ENCODE assay signal across 13 mouse cellular contexts in the genomic region with DNA sequence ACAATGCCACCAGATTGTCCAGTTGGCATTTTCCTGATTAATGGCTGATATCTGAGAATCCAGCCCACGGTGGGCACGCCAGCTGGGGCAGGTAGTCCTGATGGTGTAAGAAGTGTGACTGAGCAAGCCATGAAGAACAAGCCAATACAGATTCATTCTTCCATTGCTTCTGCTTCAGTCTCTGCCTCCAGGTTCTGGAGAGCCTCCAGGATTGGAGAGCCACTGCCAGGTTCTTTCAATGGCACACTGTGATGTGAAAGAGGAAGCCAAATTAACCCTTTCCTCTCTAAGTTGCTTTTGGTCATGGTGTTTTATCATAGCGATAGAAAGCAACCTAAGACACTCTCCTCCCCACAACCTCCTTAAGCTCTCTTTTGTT. TPM values are rescaled to one million over a fixed set of nuclear protein-coding genes. Genes with fewer than 3 reads are reported as not detected.
DNase-seq lines count a peak whose midpoint lies in the region; ATAC-seq and TF ChIP-seq lines count a peak whose summit lies in the region.
"Had no signal": no experiment of that assay in that cellular context is flagged by ENCODE, and none has a peak within 500 bp of the region (broad histone marks: within the 10 kb centered on the region; RNA-seq: fewer than 3 reads in every experiment).

No protein-coding gene starts in this region.

- H3K27ac ChIP-seq in forebrain, postnatal 0 days (ENCODE audit: low read depth, low read length): no peak overlapping the region
- no peak overlapping the region for H3K27ac ChIP-seq in forebrain, embryonic 12.5 days
- peak overlapping the region; percentile 64 for H3K27ac ChIP-seq in layer of hippocampus, adult 2 months
- H3K27ac ChIP-seq: embryonic facial prominence, embryonic 12.5 days; liver, embryonic 14.5 days; neural tube, embryonic 13.5 days had no signal

- no peak overlapping the region for H3K4me3 ChIP-seq in forebrain, postnatal 0 days (ENCODE audit: low read depth, low read length)
- no peak overlapping the region for H3K4me3 ChIP-seq in forebrain, embryonic 12.5 days (replicated peaks)
- H3K4me3 ChIP-seq in layer of hippocampus, adult 2 months: no peak overlapping the region
- H3K4me3 ChIP-seq: embryonic facial prominence, embryonic 12.5 days; neural tube, embryonic 13.5 days had no signal

- WGBS in forebrain, postnatal 0 days: 42% methylated on average over 3 of the region's 3 CpGs
- 83% methylated on average over 3 of the region's 3 CpGs for WGBS in forebrain, embryonic 12.5 days

- H3K27me3 ChIP-seq in forebrain, postnatal 0 days (ENCODE audit: insufficient read depth, low read length): no peaks in the 10 kb centered on the region
- H3K27me3 ChIP-seq in forebrain, embryonic 12.5 days: no peaks in the 10 kb centered on the region
- H3K27me3 ChIP-seq: embryonic facial prominence, embryonic 12.5 days; neural tube, embryonic 13.5 days had no signal

- peak overlapping the region; percentile 8; the same call in 1 of the 2 replicates for H3K4me2 ChIP-seq in forebrain, postnatal 0 days (ENCODE audit: low read depth)
- H3K4me2 ChIP-seq in forebrain, embryonic 12.5 days: no peak overlapping the region
- H3K4me2 ChIP-seq: embryonic facial prominence, embryonic 12.5 days; neural tube, embryonic 13.5 days had no signal

- H3K4me1 ChIP-seq in forebrain, postnatal 0 days (ENCODE audit: insufficient read depth): peaks cover 2% of the 10 kb centered on the region; the same call in 1 of the 2 replicates
- H3K4me1 ChIP-seq in forebrain, embryonic 12.5 days: no peaks in the 10 kb centered on the region
- H3K4me1 ChIP-seq: embryonic facial prominence, embryonic 12.5 days had no signal

- TF ChIP-seq CTCF in forebrain, postnatal 0 days (IDR thresholded peaks at IDR 0.05; ENCODE audit: low read depth): no peak
- TF ChIP-seq CTCF in layer of hippocampus, adult 2 months (conservative IDR thresholded peaks at IDR 0.05): no peak

- no peaks in the 10 kb centered on the region for H3K36me3 ChIP-seq in forebrain, postnatal 0 days (ENCODE audit: insufficient read depth)
- no peaks in the 10 kb centered on the region for H3K36me3 ChIP-seq in forebrain, embryonic 12.5 days (replicated peaks)
- H3K36me3 ChIP-seq: embryonic facial prominence, embryonic 12.5 days; neural tube, embryonic 13.5 days had no signal

- H3K9me3 ChIP-seq in forebrain, postnatal 0 days (ENCODE audit: low read length): no peaks in the 10 kb centered on the region
- H3K9me3 ChIP-seq in forebrain, embryonic 12.5 days: no peaks in the 10 kb centered on the region
- H3K9me3 ChIP-seq: neural tube, embryonic 13.5 days had no signal

- peak; percentile 70 for DNase-seq in forebrain, postnatal 0 days
- peak; percentile 45 for DNase-seq in cerebellum, adult 8-10 months
- DNase-seq in layer of hippocampus, adult 2 months (ENCODE audit: low spot score in 2 of 2): peak; percentile 51 to 67
- DNase-seq in embryo, embryonic 10 days (ENCODE audit: low spot score): no peak
- DNase-seq in thymus, adult 18-20 months: no peak
- no peak for DNase-seq in gastrocnemius, postnatal 4 days (ENCODE audit: low spot score in 2 of 2)

- peak; percentile 20; the same call in 1 of the 2 replicates for ATAC-seq in forebrain, postnatal 0 days
- ATAC-seq in forebrain, embryonic 12.5 days (ENCODE audit: low FRiP score): no peak
- peak; percentile 24; the same call in 1 of the 2 replicates for ATAC-seq in megakaryocyte progenitor cell, adult 5-6 weeks (replicated peaks; ENCODE audit: poor library complexity)

- no peak overlapping the region for H3K9ac ChIP-seq in forebrain, postnatal 0 days
- H3K9ac ChIP-seq in forebrain, embryonic 12.5 days: no peak overlapping the region
- H3K9ac ChIP-seq: embryonic facial prominence, embryonic 12.5 days; liver, embryonic 14.5 days; neural tube, embryonic 13.5 days had no signal

RNA-seq across cellular contexts. Expression of gene Svopl, which starts 18.3 kb away (rescaled TPM):
- total RNA-seq in forebrain, postnatal 0 days (2014; rRNA removed): not detected in 2 replicates
- 0.73 and 1.1 TPM in 2 replicates for polyA plus RNA-seq in forebrain, postnatal 0 days (2015; fragmentation: Nextera tagmentation; extraction: Ambion mirVana)
- 1.1 and 1.9 TPM in 2 replicates for polyA plus RNA-seq in forebrain, embryonic 12.5 days (2016; fragmentation: Nextera tagmentation; extraction: Ambion mirVana)
- total RNA-seq in layer of hippocampus, adult 2 months (2021): under 1 TPM; 0.20 to 0.54 TPM
- total RNA-seq in megakaryocyte progenitor cell, adult 5-6 weeks (2015): not detected in 2 replicates
- not detected in 2 replicates for total RNA-seq in megakaryocyte progenitor cell, adult 5-6 weeks (2017)
- total RNA-seq in gastrocnemius, postnatal 4 days (2021): 1 to 10 TPM; 1.5 to 1.6 TPM

RNA-seq across cellular contexts. Expression of gene Tmem213, which starts 43.9 kb away (rescaled TPM):
- not detected in 2 replicates for total RNA-seq in forebrain, postnatal 0 days (2014; rRNA removed)
- polyA plus RNA-seq in forebrain, postnatal 0 days (2015; fragmentation: Nextera tagmentation; extraction: Ambion mirVana): not detected in 2 replicates
- not detected in 2 replicates for polyA plus RNA-seq in forebrain, embryonic 12.5 days (2016; fragmentation: Nextera tagmentation; extraction: Ambion mirVana)
- total RNA-seq in layer of hippocampus, adult 2 months (2021): not detected
- not detected in 2 replicates for total RNA-seq in megakaryocyte progenitor cell, adult 5-6 weeks (2015)
- total RNA-seq in megakaryocyte progenitor cell, adult 5-6 weeks (2017): not detected in 2 replicates
- total RNA-seq in gastrocnemius, postnatal 4 days (2021): not detected
- total RNA-seq: heart, postnatal 10 days had no signal
- polyA plus RNA-seq: C2C12; embryonic facial prominence, embryonic 12.5 days; liver, embryonic 14.5 days; neural tube, embryonic 13.5 days had no signal

RNA-seq across cellular contexts. Expression of gene Atp6v0a4, which starts 59.3 kb away (rescaled TPM):
- 0.33 and 2.6 TPM in 2 replicates for total RNA-seq in forebrain, postnatal 0 days (2014; rRNA removed)
- polyA plus RNA-seq in forebrain, postnatal 0 days (2015; fragmentation: Nextera tagmentation; extraction: Ambion mirVana): 0.14 and 0.15 TPM in 2 replicates
- polyA plus RNA-seq in forebrain, embryonic 12.5 days (2016; fragmentation: Nextera tagmentation; extraction: Ambion mirVana): 0.29 TPM in 1 of 2 replicates, not detected in the other
- total RNA-seq in layer of hippocampus, adult 2 months (2021): 1 to 10 TPM; 1.1 to 1.3 TPM
- not detected in 2 replicates for total RNA-seq in megakaryocyte progenitor cell, adult 5-6 weeks (2015)
- total RNA-seq in megakaryocyte progenitor cell, adult 5-6 weeks (2017): not detected in 2 replicates
- total RNA-seq in gastrocnemius, postnatal 4 days (2021): 1 to 10 TPM; 1.7 to 2.0 TPM

Comparison
In these comparisons a context has a peak if more than half of its experiments do, and no peak if none do; other contexts are left out.
1. DNase-seq: peak in forebrain, postnatal 0 days (single experiment), cerebellum, adult 8-10 months (single experiment) and layer of hippocampus, adult 2 months (2 of 2); none in embryo, embryonic 10 days (single experiment), thymus, adult 18-20 months (0 of 2) and gastrocnemius, postnatal 4 days (0 of 2).